Mouse (Mus musculus): ENCODE results near the gene Chrna9. TPM values are rescaled to one million over a fixed set of nuclear protein-coding genes. Genes with fewer than 3 reads are reported as not detected.

Chrna9 gene
- 5.4 and 5.5 TPM in 2 replicates for polyA plus RNA-seq (2012; rRNA removed)

DNA sequence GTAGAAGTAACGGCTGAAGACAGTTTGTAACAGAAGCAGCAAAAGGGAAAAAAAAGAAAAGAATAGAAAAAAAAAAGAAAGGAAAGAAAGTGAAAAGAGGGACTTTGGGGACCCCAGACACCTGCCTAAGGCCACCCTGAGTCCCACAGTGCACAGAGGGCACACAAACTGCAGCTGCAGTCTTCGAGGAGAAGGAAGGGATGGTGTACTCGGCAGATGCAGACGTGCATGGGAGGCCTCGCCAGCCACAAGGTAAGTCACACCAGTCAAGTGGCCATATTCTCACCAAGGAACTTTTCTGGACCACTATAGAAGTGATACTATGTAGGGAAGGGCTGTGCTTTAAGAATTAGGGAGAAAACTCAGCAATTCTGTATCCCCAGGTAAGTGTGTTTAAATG is at the start of gene Chrna9:
Gene Chrna9 (plus strand): TSS at position 139 of the 400 bp plus-strand sequence.
- no peak within 1 kb of the TSS for H3K27ac ChIP-seq (ENCODE audit: control insufficient read depth, insufficient read depth, low read depth, low read length)
- no peak for TF ChIP-seq POLR2A (IDR thresholded peaks at IDR 0.05; ENCODE audit: control insufficient read depth, low read depth, low read length)
- no peak for TF ChIP-seq CTCF (IDR thresholded peaks at IDR 0.05; ENCODE audit: control insufficient read depth, insufficient read depth, insufficient replicate concordance, low read depth, low read length)
- H3K4me3 ChIP-seq (ENCODE audit: control insufficient read depth, low read depth, low read length): no peak within 1 kb of the TSS
- H3K36me3 ChIP-seq (ENCODE audit: control insufficient read depth, insufficient read depth, low read length): no peaks in the 10 kb centered on the region
- H3K27me3 ChIP-seq (ENCODE audit: control insufficient read depth, insufficient read depth, low read length): no peaks in the 10 kb centered on the region
- H3K4me1 ChIP-seq (ENCODE audit: control insufficient read depth, insufficient read depth, low read length): no peaks in the 10 kb centered on the region; the same call in 1 of the 2 replicates

DNA sequence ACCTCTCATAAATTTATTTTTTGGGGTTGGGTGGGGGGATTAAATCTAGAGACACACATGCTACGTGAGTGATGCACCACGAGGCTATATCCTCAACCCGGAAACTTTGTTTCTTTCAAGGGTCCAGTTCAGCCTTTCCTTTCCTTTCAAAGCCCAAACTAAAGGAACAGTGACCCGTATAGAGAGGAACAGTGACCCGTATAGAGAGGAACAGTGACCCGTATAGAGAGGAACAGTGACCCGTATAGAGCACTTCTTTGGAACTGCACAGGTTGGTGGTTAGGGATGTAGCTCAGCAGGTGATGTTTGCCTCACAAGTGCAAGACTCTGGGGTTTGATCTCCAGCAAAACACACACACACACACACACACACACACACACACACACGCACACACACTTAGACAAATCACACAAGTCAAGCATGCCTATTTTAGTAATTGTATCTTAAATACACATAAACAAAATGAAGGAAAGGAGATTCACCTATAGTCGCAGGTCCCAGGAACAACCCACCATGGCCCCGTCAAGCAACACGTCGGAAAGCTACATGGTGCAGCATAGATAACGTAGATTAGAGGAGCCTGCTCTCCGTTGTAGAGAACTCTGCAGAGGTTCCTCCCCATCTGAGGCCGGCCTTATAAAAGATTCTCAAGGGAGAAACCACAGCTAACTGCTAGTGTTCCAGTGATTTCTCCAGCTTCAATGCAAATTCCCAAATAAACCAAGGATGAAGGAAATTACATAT is 48.9 kb upstream of the Chrna9 start:
- TF ChIP-seq POLR2A (IDR thresholded peaks at IDR 0.05; ENCODE audit: control insufficient read depth, low read depth, low read length): no peak
- TF ChIP-seq CTCF (IDR thresholded peaks at IDR 0.05; ENCODE audit: control insufficient read depth, insufficient read depth, insufficient replicate concordance, low read depth, low read length): no peak
- H3K27me3 ChIP-seq (ENCODE audit: control insufficient read depth, insufficient read depth, low read length): no peaks in the 10 kb centered on the region
- no peaks in the 10 kb centered on the region for H3K4me1 ChIP-seq (ENCODE audit: control insufficient read depth, insufficient read depth, low read length)
- no peak overlapping the region for H3K4me3 ChIP-seq (ENCODE audit: control insufficient read depth, low read depth, low read length)
- H3K36me3 ChIP-seq (ENCODE audit: control insufficient read depth, insufficient read depth, low read length): no peaks in the 10 kb centered on the region
- H3K27ac ChIP-seq (ENCODE audit: control insufficient read depth, insufficient read depth, low read depth, low read length): no peak overlapping the region

DNA sequence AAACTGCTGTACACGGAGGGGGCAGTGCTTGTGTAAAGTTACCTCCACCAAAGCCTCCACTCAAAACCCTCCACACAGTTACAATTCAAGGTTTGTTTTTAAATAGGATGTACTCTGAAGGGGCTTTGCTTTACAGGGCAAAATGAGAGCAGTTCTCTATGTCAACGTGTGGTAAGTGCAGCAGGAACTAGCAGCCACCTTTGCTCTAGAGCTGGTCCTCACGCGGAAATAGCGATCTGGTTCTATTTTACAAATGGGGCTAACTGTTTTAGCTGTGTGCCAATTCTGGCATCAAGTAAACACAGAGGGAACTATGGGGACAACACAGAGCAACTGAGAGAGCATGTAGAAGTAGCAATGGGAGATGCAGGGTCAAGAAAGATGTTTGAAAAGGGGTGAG is 46.6 kb upstream of the Chrna9 start:
- no peak overlapping the region for H3K27ac ChIP-seq (ENCODE audit: control insufficient read depth, insufficient read depth, low read depth, low read length)
- TF ChIP-seq CTCF (IDR thresholded peaks at IDR 0.05; ENCODE audit: control insufficient read depth, insufficient read depth, insufficient replicate concordance, low read depth, low read length) (no peak), POLR2A (IDR thresholded peaks at IDR 0.05; ENCODE audit: control insufficient read depth, low read depth, low read length) (no peak)
- no peaks in the 10 kb centered on the region for H3K36me3 ChIP-seq (ENCODE audit: control insufficient read depth, insufficient read depth, low read length)
- no peaks in the 10 kb centered on the region for H3K27me3 ChIP-seq (ENCODE audit: control insufficient read depth, insufficient read depth, low read length)
- H3K4me1 ChIP-seq (ENCODE audit: control insufficient read depth, insufficient read depth, low read length): no peaks in the 10 kb centered on the region
- no peak overlapping the region for H3K4me3 ChIP-seq (ENCODE audit: control insufficient read depth, low read depth, low read length)

DNA sequence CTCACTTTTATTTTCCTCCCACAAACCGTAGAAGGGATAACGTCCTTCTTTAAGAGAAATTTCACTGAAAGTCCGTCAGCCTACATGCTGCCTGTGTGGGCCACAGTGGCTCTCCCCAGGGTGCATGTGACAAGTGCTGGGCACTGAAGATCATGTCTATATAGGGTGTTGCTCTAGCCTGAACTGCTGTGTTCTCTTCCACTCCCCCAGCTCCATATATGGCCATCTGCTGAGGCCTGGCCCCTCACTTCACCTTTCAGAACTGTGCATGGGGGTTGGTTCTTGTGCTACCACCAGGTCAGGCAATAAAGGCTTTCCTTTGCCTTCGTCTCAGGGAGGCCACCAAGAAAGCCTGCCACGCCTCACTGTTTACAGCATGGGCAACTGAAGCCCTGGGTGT is 45.7 kb upstream of the Chrna9 start:
- H3K4me1 ChIP-seq (ENCODE audit: control insufficient read depth, insufficient read depth, low read length): no peaks in the 10 kb centered on the region
- no peaks in the 10 kb centered on the region for H3K27me3 ChIP-seq (ENCODE audit: control insufficient read depth, insufficient read depth, low read length)
- H3K27ac ChIP-seq (ENCODE audit: control insufficient read depth, insufficient read depth, low read depth, low read length): no peak overlapping the region
- no peak overlapping the region for H3K4me3 ChIP-seq (ENCODE audit: control insufficient read depth, low read depth, low read length)
- no peaks in the 10 kb centered on the region for H3K36me3 ChIP-seq (ENCODE audit: control insufficient read depth, insufficient read depth, low read length)
- no peak for TF ChIP-seq POLR2A (IDR thresholded peaks at IDR 0.05; ENCODE audit: control insufficient read depth, low read depth, low read length)
- TF ChIP-seq CTCF (IDR thresholded peaks at IDR 0.05; ENCODE audit: control insufficient read depth, insufficient read depth, insufficient replicate concordance, low read depth, low read length): no peak

DNA sequence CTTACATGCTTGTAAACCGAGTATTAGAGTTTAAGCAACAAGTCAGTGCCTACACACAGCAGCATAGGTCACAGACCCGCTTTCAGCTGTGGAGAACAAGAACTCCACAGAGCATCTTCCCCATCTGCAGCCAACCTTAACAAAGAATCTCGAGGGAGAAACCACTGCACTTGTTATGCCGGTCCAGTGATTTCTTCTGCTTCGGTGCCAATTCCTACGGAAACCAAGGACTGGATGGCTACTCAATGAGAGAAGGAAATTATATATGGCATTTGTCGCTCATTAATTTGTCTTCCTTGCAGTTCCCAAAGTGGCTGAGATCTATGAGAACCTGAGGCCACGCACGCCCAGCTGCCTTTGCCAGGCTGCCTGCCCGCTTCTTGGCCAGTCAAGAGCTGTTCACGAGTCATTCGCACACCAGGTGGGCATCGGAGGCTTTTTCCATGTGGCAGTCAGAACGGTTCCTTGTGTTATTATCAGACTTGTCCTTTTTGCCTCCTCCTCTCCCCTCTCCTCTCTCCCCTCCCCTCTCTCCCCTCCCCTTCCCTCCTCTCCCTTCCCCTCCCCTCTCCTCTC is 43.4 kb upstream of the Chrna9 start:
- no peak for TF ChIP-seq POLR2A (IDR thresholded peaks at IDR 0.05; ENCODE audit: control insufficient read depth, low read depth, low read length)
- no peak for TF ChIP-seq CTCF (IDR thresholded peaks at IDR 0.05; ENCODE audit: control insufficient read depth, insufficient read depth, insufficient replicate concordance, low read depth, low read length)
- Histone ChIP-seq H3K27me3 (ENCODE audit: control insufficient read depth, insufficient read depth, low read length) (no peaks in the 10 kb centered on the region), H3K4me3 (ENCODE audit: control insufficient read depth, low read depth, low read length) (no peak overlapping the region), H3K27ac (ENCODE audit: control insufficient read depth, insufficient read depth, low read depth, low read length) (no peak overlapping the region), H3K4me1 (ENCODE audit: control insufficient read depth, insufficient read depth, low read length) (no peaks in the 10 kb centered on the region), H3K36me3 (ENCODE audit: control insufficient read depth, insufficient read depth, low read length) (no peaks in the 10 kb centered on the region)

DNA sequence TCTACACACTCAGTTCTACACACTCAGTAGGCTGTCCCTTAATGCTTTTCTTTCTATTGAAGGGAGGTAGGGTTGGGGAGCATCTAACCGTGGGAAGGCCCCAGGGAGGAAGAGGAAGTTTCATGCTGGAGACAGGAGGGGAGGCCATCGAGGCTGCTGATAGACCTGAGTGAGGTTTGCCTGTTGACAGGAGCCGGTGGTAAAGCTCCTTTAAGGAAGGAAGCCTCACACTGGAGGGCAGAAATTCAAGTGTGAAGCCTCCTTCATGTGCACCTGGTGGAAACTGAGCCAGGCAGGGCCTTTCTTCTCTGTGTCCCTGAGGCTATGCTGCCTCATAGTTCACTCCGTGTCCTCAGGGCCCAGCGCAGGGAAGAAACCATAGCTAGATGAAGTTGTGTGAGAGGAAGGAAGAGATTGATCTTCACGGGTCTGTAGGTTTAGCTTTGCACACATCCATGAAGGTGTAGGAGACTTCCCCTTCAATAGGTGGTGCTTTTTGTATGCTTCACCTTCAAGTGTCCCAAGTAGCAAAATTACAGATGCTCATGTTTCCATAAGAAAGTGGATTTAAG is 39.5 kb upstream of the Chrna9 start:
- Histone ChIP-seq H3K27me3 (ENCODE audit: control insufficient read depth, insufficient read depth, low read length) (no peaks in the 10 kb centered on the region), H3K4me1 (ENCODE audit: control insufficient read depth, insufficient read depth, low read length) (no peaks in the 10 kb centered on the region), H3K36me3 (ENCODE audit: control insufficient read depth, insufficient read depth, low read length) (no peaks in the 10 kb centered on the region), H3K4me3 (ENCODE audit: control insufficient read depth, low read depth, low read length) (no peak overlapping the region), H3K27ac (ENCODE audit: control insufficient read depth, insufficient read depth, low read depth, low read length) (no peak overlapping the region)
- no peak for TF ChIP-seq POLR2A (IDR thresholded peaks at IDR 0.05; ENCODE audit: control insufficient read depth, low read depth, low read length)
- no peak for TF ChIP-seq CTCF (IDR thresholded peaks at IDR 0.05; ENCODE audit: control insufficient read depth, insufficient read depth, insufficient replicate concordance, low read depth, low read length)

DNA sequence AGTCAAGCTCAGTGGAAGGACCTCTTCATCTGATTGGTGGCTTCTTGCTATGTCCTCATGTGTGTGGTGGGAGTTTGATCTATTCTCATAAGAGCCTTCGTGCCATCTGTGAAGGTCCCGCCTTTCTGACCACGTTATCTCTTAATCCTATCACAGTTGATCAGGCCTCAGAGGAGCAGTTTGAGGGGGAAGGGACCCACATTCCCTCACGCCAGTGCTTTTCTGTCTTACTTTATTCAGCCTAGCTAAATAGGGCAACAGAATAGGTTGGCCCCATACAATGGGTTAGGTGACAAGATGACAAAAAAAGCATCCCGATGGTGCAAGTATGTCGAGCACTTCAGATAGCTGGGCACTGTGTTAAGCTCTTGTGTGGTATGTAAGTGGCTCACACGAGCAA is 39.0 kb upstream of the Chrna9 start:
- Histone ChIP-seq H3K36me3 (ENCODE audit: control insufficient read depth, insufficient read depth, low read length) (no peaks in the 10 kb centered on the region), H3K4me1 (ENCODE audit: control insufficient read depth, insufficient read depth, low read length) (peaks cover 1% of the 10 kb centered on the region), H3K4me3 (ENCODE audit: control insufficient read depth, low read depth, low read length) (no peak overlapping the region), H3K27ac (ENCODE audit: control insufficient read depth, insufficient read depth, low read depth, low read length) (no peak overlapping the region), H3K27me3 (ENCODE audit: control insufficient read depth, insufficient read depth, low read length) (no peaks in the 10 kb centered on the region)
- TF ChIP-seq CTCF (IDR thresholded peaks at IDR 0.05; ENCODE audit: control insufficient read depth, insufficient read depth, insufficient replicate concordance, low read depth, low read length) (no peak), POLR2A (IDR thresholded peaks at IDR 0.05; ENCODE audit: control insufficient read depth, low read depth, low read length) (no peak)
